Mouse (Mus musculus): ENCODE data around the gene Ttll3.

Ttll3 gene

GRCm38 (mm10) chr6:113379246-113379645 lies 9.8 kb upstream of the Ttll3 start:
- no peak for DNase-seq

DNA sequence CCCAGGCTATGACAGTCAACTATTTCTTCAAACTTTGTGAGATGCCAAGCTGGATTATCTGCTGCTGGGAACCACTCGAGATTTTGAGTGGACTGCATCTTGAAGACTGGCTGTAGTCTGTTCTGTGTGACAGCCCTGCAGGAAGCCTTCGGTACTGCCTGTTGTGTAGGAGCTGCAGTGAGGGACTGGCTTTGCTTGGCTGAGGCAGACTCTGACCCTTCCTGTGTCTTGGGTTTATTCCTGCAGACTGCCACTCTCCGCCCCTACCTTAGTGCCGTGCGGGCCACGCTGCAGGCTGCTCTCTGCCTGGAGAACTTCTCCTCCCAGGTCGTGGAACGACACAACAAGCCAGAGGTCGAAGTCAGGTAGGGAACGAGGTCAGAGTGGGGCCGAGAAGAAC lies 8.6 kb upstream of the Ttll3 start:
- no peak for DNase-seq

GRCm38 (mm10) chr6:113384351-113384927 lies 4.6 kb upstream of the Ttll3 start:
- DNase-seq: no peak

- no peak for DNase-seq
Measured at GRCm38 (mm10) chr6:113385160-113385714, 3.8 kb upstream of the Ttll3 start.

- no peak for DNase-seq
Measured at GRCm38 (mm10) chr6:113386025-113386424, 3.0 kb upstream of the Ttll3 start.

DNA sequence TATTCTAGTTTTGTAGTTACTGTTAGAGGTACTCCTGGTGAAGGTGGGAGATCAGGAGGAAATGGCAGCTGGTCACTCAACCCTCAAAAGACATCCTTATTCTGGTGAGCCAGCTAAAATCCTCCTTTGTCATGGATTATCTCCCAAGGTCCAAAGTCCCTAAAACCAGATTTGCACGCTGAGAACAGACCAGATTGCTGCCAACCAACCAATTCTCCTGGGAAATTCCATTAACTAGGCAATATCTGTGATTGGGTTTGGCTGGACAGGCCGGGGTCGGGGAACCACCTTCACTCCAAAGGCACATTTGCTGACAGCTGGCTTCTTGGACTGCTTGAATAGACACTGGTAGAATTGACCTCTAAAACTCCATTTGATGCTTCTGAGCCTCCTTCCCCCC lies 1.7 kb downstream of the Ttll3 start:
- no peak for DNase-seq

- DNase-seq: no peak
Measured at GRCm38 (mm10) chr6:113392015-113392386, 2.9 kb downstream of the Ttll3 start.

- DNase-seq: peak; percentile 43
Measured at GRCm38 (mm10) chr6:113392387-113393071, 3.5 kb downstream of the Ttll3 start.

- no peak for DNase-seq
Measured at GRCm38 (mm10) chr6:113393951-113394350, 4.9 kb downstream of the Ttll3 start.

- no peak for DNase-seq
Measured at GRCm38 (mm10) chr6:113394811-113395210, 5.8 kb downstream of the Ttll3 start.

DNA sequence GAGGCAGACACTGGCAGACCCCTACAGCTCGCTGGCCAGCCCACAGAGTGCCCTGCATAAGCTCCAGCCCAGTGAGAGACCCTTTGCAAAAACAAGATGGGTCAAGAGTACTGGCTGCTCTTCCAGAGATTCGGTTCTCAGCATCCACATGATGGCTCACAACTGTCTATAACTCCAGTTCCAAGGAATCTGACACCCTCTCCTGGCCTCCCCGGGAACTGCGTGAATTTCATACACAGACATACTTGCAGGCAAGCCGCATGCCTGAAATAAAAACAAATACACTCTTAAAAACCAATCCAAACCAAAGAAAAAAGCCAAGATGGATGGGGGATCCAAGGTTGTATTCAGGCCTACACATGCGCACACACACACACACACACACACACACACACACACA lies 6.4 kb downstream of the Ttll3 start:
- no peak for DNase-seq

DNA sequence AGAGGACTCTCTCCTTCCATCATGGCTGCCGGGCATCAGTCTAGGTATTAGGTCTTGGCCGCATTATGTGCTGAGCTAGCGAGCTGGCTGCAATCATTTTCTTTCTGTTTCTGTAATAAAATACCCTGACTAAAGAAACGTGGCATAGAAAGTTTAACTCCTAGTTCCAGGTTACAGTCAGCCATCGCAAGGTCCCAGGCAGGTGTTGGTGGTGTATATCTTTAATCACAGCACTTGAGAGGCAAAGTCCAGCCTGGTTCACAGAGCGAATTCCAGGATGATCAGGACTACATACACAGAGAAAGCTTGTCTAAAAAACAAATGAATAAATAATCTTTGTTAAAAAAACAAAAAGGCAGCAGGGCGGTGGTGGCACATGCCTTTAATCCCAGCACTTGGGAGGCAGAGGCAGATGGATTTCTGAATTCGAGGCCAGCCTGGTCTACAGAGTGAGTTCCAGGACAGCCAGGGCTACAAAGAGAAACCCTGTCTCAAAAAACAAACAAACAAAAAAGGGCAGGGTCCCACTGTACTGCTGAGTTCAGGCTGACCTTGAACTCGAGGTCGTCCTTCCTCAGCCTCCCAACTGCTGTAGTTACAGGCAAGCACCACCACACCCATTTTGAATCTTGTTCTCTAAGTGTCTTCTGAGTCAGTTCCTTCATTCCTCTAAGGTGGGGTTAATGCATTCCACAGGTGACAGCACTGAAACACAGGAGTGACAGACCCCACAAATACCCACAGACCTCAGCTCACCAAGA lies 7.4 kb downstream of the Ttll3 start:
- no peak for DNase-seq

GRCm38 (mm10) chr6:113402094-113402493 lies 13.0 kb downstream of the Ttll3 start:
- no peak for DNase-seq

DNA sequence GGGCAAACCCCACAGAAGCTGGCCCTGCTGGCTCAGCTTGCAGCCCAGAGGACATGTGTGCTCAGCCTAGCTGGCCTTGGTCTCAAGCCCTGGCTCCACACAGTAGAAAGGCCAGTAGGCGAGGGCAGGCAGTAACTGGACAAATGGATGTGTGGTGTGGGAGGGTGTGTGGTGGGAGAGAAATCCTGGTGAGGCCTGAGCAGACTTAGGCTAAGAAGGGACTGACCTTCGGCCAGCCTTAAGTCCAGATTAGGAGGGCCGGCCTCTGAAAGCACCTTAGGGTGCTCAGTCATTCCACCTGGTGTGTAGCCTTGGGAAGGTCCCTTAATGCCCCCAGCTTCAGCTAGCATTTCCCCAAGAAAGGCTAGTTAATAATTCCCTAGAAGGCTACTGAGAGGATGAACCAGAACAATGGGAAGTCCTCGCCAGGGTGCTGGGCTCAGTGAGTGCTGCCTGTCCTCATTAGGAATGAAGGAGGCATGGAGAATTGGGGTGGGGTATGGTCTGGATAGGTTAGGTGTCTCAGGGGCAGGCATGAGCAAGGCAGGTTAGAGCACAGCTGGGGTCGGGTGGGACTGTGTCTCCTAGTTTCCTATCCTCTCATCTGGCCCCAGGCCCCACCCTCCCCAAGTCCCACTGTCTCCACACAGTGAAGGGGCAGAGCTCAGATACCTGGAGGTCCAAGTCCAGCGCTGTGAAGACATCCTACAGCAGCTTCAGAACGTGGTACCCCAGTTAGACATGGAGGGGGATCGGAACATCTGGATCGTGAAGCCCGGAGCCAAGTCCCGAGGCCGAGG lies 15.8 kb downstream of the Ttll3 start:
- DNase-seq: no peak

DNA sequence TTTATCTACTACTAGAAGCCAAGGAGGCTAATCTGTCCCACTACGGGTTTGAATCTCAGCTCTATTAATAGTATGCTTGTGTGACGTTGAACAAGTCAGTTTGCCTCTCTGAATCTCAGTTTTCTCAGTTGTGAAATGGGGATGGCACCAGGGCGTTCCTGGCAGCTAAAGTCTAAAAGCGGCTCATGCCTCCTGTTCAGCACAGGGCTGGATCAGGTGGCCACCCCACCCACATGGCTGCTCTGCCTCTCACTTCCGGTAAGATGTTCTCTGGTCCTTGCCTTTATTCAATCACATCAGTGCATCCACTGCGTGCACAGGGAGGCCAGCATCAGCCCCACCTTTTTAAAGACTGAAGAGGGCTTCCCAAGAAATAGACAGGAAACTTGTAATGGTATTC lies 16.4 kb downstream of the Ttll3 start:
- DNase-seq: no peak

DNA sequence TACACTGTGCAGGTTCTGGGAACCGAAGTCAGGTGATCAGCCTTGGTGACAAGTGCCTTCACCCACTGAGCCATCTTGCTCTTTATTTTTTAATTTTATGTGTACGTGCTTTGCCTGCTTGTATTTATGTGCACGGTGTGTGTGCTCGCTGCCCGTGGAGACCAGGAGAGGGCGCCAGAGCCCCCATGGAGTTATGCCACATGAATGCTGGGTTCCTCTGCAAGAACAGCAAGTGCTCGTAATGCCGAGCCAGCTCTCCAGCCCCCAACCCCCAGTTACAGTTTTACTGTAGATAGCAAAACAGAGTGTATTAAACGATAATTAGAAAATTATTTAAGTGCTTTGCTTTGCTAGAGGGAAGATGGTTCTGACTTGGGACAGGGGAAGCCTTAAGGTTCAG lies 17.6 kb downstream of the Ttll3 start:
- DNase-seq: no peak

GRCm38 (mm10) chr6:113410001-113410400 lies 20.9 kb downstream of the Ttll3 start:
- DNase-seq: no peak

DNA sequence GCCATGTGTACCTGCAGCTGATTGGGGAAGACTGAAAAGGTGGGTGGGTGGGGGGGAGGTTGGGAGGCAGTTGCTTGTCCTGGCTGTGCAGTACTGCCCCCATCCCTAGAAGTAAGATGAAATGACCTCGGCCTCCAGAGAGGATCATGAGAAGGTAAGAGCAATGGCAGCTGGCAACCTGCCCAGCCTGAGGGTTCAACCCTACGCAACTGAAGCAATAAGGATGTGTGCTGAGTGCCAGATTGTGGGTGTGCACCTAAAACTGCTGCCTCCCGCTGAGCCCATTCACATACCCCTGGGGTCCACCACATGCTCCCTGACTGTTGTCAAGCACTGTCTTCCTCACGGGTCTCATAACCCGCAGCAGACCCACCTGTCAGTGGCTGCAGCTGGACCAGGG lies 27.4 kb downstream of the Ttll3 start:
- no peak for DNase-seq

GRCm38 (mm10) chr6:113418441-113419198 lies 29.6 kb downstream of the Ttll3 start:
- no peak for DNase-seq

DNA sequence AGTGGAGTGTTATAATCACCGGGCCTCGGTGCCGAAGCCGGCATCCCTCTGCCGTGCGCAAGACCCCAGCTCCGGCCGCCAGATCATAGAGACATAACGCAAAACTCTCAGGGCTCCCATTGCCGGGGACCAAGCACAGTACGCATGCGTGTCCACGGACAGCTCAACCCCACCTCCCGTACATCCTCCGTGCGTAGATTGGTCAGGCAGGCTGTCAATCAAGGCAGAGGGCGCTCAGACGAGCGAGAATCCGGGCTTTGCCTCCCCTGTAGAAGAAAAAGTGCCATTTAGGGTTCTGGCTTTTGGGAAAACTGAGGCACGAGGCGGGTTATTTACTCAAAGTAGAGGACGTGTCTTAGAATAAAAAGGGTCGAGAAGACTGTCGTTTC lies 30.1 kb downstream of the Ttll3 start, which contains the start of gene Rpusd3:
Gene Rpusd3, minus strand, starts transcription at position 142 of the 389 bp plus-strand sequence.
- DNase-seq: peak; percentile 99

DNA sequence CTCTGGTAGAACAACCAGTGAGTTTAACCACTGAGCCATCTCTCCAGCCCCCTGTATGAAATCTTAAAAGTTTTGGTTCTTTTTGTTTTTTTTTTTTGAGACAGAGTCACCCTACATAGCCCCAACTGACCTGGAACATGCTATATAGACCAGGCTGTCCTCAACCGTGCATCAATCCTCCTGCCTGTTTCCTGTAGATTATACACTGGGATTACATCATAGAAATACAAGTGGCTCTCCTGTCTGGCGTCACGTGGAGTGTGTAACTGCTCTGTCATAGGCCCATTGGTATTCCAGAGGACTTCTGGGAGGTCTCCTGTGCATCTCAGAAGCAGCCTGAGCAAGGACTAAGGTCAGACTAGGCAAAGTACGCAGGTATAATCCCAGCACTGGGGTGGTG lies 33.9 kb downstream of the Ttll3 start:
- no peak for DNase-seq

- no peak for DNase-seq
Measured at GRCm38 (mm10) chr6:113424187-113424586, 35.1 kb downstream of the Ttll3 start.
